Mouse (Mus musculus): Measurements from ENCODE around the gene Foxe3. TPM values are rescaled to one million over a fixed set of nuclear protein-coding genes. Genes with fewer than 3 reads are reported as not detected.

Foxe3 gene
- total RNA-seq, 2 experiments from 2014 or later: not detected

DNA sequence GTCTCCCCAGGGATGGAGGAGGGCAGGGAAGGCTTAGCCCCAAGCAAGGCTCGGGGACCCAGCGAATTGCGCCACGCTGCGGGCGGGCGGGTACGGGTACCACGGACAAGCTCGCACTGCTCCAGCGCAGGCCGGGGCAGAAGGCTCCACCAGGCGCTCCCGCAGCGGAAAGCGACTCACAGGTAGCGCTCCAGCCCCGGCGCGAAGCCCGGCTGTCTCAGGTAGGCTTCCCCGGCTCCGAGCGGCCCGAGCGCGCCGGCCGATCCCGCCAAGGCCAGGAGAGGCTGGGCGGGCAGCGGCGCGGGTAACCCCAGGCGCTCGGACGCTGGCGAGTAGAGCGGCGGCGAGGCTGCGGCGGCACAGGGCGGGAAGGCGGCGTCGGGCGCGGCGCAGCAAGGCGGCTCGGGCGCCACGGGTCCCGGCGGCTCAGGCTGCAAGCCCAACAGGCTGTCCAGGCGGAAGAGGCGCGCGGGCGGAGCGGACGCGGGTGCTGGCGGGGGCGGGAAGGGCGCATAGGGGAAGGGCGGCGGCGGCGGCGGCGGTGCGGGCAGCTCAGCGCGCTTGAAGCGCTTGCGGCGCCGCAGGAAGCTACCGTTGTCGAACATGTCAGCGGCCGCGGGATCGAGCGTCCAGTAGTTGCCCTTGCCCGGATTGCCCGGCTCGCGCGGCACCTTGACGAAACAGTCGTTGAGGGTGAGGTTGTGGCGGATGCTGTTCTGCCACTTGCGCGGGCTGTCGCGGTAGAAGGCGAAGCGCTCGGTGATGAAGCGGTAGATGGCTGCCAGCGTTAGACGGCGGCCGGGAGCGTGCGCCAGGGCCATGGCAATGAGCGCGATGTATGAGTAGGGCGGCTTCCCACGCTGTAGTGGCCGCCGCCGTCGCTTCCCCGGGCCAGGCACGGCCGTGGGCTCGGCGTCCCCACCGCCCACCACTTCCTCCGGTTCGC is 569 bp downstream of the Foxe3 start:
- DNase-seq: peak; percentile 41 to 50
- intact Hi-C loops (cut with DNase I): no loop called here

DNA sequence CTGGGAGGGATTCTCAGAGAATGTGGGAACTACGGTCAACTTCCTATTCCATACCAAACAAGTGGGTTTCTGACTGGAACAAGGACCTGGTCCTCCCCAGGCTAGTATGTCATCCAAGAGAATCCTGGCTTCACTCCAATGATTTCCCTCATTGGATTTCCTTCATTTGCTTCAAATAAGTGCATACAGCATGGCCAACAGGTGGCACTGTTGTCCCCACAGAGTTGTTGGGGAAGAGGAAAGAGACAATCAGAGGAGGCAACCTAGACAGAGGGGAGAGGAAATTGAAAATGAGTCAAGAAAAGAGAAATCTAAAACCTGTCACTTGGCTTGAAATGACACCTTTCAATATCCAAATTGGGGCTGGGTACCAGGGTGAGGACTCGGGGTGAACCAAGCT is 8.7 kb downstream of the Foxe3 start:
- DNase-seq: peak; percentile 49 to 65
- intact Hi-C loops (cut with DNase I): loop anchor here (2.0 kb wide), 1 partner anchor 30 kb away; no protein-coding TSS in a partner anchor

- intact Hi-C loops (cut with DNase I): loop anchor here (2.0 kb wide), 1 partner anchor 31 kb away; no protein-coding TSS in a partner anchor
- no peak for DNase-seq
Observed at GRCm38 (mm10) chr4:114916056-114916455, 9.8 kb downstream of the Foxe3 start.

DNA sequence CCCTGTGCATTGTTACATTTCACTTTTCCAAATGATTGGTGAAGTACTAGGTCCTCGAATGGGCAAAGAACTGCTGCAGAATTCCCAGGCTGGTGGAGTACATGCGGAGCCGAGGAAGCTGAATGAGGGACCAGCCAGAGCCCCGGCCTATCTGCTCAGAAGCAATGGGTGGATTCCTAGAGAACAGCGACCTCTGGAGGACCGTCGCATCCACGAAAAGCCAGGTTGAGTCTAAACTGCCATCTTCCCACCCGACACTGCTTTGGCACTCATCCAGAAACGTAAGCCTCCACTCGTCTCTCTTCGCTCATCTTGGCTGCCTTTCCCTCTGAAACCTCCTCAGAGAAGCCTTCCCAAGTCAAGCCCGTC is 12.2 kb downstream of the Foxe3 start:
- DNase-seq: peak; percentile 41 to 58
- intact Hi-C loops (cut with DNase I): loop anchor here (5.0 kb wide), 1 partner anchor 266 kb away; no protein-coding TSS in a partner anchor

- intact Hi-C loops (cut with DNase I): loop anchor here (5.0 kb wide), 1 partner anchor 266 kb away; no protein-coding TSS in a partner anchor
- no peak for DNase-seq
Observed at GRCm38 (mm10) chr4:114912705-114913593, 12.9 kb downstream of the Foxe3 start.

- intact Hi-C loops (cut with DNase I): loop anchor here (5.0 kb wide), 3 partner anchors 72 to 263 kb away; partner anchors contain the start of gene Tal1
- DNase-seq: peak; percentile 40 to 54
Observed at GRCm38 (mm10) chr4:114909602-114910484, 16.0 kb downstream of the Foxe3 start.

GRCm38 (mm10) chr4:114908829-114909601 is 16.8 kb downstream of the Foxe3 start, which contains the start of gene Foxd2:
Gene Foxd2, minus strand, starts transcription at chr4:114908873.
- DNase-seq: peak; percentile 96
- intact Hi-C loops (cut with DNase I): loop anchor here (5.0 kb wide), 2 partner anchors 73 to 148 kb away; partner anchors contain the start of gene Tal1

GRCm38 (mm10) chr4:114907951-114908828 is 17.6 kb downstream of the Foxe3 start:
- intact Hi-C loops (cut with DNase I): loop anchor here (2.0 to 5.0 kb wide), 3 partner anchors 74 to 241 kb away; partner anchors contain the start of gene Tal1

GRCm38 (mm10) chr4:114907056-114907917 is 18.5 kb downstream of the Foxe3 start:
- peak in 1 of 2 experiments; percentile 19 for DNase-seq
- intact Hi-C loops (cut with DNase I): loop anchor here (2.0 to 5.0 kb wide), 3 partner anchors 75 to 240 kb away; partner anchors contain the start of gene Tal1

More at GRCm38 (mm10) chr4:114907951-114908828, 17.6 kb downstream of the Foxe3 start:
- peak; percentile 39 to 54 for DNase-seq

DNA sequence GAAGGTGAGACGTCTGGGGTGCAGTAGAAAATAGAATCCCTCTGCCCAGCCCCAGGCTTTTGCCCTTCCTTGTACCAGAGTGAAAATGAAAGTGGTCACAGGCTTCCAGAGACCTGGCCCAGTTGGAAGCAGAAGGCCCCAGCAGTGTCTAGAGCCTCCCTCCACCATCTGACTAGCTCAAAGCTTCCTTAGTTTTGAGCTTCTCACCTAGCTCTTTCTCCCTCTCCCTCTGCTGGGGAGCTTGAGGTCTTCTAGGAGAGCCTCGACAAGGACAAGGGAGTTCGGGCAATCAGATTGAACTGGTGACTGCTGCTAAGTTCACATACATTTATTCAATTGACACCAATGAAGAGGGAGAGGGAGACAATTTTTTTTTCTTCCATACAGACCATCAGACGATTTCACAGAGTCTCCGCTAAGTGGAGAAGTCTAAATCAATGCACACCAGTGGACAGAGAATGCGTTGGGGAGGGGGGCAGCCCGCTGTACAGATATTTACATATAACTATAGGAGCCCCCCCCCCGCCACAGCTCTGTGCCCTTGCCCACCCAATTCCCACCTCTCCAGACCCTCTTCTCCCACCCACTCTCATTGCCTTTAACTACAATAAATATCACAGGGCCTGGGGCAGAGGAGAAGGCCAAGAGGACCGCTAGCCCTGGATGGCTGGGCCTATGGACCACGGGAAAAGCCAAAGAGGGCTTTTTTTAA is 19.7 kb downstream of the Foxe3 start:
- no peak for DNase-seq
- intact Hi-C loops (cut with DNase I): loop anchor here (2.0 to 5.0 kb wide), 3 partner anchors 76 to 239 kb away; partner anchors contain the start of gene Tal1

DNA sequence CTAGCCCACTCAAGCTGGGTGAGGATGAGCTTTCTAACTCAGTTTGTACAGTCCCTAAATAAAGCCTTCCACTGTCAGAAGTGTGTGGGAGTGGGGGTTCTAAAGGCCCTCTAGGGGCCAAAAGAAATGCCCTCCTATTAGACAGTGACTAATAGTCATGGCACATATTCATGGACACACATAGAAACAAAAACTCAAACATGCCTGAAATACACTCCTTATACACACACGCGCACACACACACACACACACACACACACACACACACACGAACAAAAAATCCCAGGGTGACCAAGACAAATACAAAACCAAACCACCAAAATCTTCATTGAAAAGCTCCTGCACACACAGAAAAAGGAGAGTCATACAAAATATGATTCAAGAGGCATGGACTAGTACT is 20.3 kb downstream of the Foxe3 start:
- DNase-seq: no peak
- intact Hi-C loops (cut with DNase I): loop anchor here (5.0 kb wide), 2 partner anchors 77 to 152 kb away; partner anchors contain the start of gene Tal1

DNA sequence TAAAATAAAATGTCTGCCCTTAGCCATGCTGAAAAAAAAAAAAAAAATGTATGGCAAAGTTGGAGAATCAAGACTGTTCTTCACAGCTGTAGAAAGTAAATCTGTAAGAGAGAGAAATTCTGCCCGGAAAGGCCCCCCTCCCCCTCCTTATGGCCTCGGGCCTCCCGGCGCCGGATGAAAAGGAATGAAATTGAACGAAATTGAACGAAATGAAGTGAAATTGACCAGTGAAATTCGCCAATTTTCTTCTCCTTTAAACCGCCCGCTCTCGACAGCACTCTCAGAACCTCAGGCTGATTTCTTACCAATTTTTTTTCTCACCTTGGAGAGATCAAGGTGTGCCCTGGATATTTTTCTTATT is 22.4 kb downstream of the Foxe3 start:
- DNase-seq: no peak
- intact Hi-C loops (cut with DNase I): no loop called here

DNA sequence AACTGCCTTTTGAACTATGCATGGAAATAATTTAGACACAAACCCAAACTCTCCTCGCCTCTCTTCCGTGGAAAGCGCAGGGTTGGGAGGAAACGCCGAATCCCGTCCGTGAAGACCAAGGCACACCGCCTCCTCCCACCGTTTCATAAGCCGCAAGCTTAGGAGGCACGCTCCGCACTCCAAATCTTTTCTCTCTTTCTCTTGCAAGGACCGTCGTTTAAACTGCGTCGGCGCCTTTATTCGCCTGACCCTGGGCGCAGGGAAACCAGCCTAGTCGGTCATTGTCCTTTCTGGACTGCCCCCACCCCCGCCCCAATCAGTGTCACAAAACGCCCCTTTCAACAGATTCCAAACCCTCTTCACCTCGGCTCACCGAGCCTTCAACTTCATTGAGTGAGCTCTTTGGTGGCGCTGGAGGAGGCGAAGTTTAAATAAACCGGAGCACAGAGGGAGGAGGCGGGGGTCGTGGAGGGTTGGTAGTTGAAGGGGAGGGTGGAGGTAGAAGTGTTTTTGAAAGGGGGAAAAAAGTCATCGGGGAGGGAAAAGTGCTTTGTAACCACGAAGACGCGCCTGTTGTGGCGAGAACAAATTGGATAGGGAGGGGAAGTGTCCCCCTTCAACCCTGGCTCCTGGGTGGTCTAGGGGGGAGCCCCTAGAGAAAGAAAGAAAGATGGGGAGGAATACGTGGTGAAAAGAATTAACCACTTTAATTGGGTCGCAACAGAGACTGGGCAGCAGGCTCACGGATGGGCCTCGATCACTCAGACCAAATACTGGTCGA is 23.0 kb downstream of the Foxe3 start:
- no peak for DNase-seq
- intact Hi-C loops (cut with DNase I): no loop called here

DNA sequence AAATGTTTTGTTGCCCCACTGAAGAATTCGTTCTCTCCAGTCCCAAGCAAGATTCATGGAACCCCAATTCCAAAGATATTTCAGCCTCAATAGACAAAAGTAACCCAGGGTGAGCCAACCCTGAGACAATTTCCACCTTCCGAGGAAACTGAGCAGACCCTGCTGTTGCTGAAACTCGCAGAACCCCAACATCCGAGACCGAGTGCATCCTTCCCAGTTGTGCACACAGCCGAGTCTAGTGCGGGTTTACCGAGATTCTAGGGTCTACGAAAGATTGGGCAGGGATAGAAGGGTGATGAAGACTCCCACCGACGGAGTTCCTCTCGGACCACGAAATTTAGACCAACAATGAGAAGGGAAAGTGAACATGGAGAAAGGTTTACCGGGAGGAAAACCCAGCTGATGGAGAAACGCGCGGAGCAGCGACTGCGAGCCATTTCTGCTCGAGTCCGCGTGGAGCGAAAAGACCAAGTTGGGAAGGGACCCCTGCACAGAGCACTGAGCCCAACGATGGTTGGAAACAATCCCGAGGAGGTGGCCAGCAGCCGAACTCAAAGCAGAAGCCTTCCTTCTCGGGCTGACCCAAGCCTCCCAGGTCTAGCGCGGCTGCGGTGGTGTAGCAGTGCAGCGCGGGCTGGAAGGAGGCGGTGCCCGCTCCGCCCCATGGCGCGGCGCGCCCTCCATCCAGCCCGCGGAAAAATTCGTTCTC is 24.0 kb downstream of the Foxe3 start:
- intact Hi-C loops (cut with DNase I): no loop called here
- peak in 1 of 2 experiments; percentile 23 for DNase-seq
